ENCODE assay signal across 14 mouse cellular contexts in the genomic region with DNA sequence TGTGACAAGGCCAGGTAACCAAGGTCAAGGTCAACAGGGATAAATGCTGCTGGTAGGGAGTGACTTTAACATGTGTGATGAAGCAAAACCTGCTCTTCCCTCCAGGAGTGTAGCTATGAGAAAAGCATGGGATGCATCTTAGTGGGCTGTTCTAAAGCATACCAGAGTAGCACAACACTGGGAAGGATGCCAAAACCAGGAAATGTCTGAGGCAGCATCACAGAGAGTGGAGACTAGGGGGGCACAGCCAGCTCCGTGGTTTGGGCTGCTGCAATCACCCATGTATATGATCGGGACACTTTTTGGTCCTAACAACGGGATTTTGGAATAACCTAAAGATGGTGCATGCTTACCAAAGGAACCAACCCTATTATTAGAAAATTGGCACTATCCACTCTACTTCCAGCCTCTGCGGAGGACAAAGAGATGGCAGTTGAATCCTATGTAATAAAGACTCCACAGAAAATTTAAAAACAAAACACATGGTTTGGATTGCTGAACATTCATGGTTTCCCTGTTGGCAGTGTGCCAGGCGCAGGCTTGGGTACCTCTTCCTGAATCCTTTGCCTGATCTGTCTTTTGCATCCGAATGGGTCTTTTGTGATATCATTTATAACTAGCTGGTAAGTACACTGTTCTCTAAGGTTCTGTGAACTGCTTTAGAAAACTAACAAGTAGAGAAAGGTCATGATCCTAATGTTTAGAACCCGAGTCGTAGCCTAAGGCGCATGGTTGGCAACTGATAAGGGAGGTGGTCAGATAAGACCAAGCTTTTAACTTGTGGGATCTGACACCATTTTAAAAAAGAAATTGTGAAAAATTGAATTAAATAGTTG. TPM values are rescaled to one million over a fixed set of nuclear protein-coding genes. Genes with fewer than 3 reads are reported as not detected.
A peak's percentile ranks its signal among the peaks of the same experiment; 100 is the strongest.
DNase-seq lines count a peak whose midpoint lies in the region; ATAC-seq lines count a peak whose summit lies in the region.
"Had no signal": no experiment of that assay in that cellular context is flagged by ENCODE, and none has a peak within 500 bp of the region (broad histone marks: within the 10 kb centered on the region; RNA-seq: fewer than 3 reads in every experiment).

No protein-coding gene starts in this region.

- DNase-seq in forebrain, embryonic 11.5 days (ENCODE audit: low spot score), result no peak
- no peak for DNase-seq in testis, postnatal 14 days (ENCODE audit: low spot score)
- DNase-seq: B cell, adult 2 months; cerebellum, adult 9-11 months; thymus, adult 2 months had no signal

- no peaks in the 10 kb centered on the region for H3K9me3 ChIP-seq in forebrain, embryonic 12.5 days
- no peaks in the 10 kb centered on the region for H3K9me3 ChIP-seq in forebrain, embryonic 11.5 days (ENCODE audit: control insufficient read depth, low read length)
- H3K9me3 ChIP-seq in neural tube, embryonic 13.5 days, result no peaks in the 10 kb centered on the region
- H3K9me3 ChIP-seq in neural tube, embryonic 15.5 days (replicated peaks), result no peaks in the 10 kb centered on the region
- no peaks in the 10 kb centered on the region for H3K9me3 ChIP-seq in forebrain, embryonic 16.5 days (ENCODE audit: control insufficient read depth, low read length)
- no peaks in the 10 kb centered on the region for H3K9me3 ChIP-seq in midbrain, embryonic 16.5 days (replicated peaks; ENCODE audit: control insufficient read depth, low read length, poor library complexity, severe bottlenecking)
- H3K9me3 ChIP-seq in kidney, embryonic 14.5 days (ENCODE audit: control insufficient read depth, low read length), result no peaks in the 10 kb centered on the region
- H3K9me3 ChIP-seq: heart, embryonic 10.5 days; limb, embryonic 12.5 days had no signal

- no peaks in the 10 kb centered on the region for H3K36me3 ChIP-seq in forebrain, embryonic 12.5 days (replicated peaks)
- H3K36me3 ChIP-seq in forebrain, embryonic 11.5 days (ENCODE audit: control insufficient read depth, insufficient read depth, low read length), result no peaks in the 10 kb centered on the region
- no peaks in the 10 kb centered on the region for H3K36me3 ChIP-seq in neural tube, embryonic 13.5 days
- no peaks in the 10 kb centered on the region for H3K36me3 ChIP-seq in neural tube, embryonic 15.5 days
- no peaks in the 10 kb centered on the region for H3K36me3 ChIP-seq in forebrain, embryonic 16.5 days (ENCODE audit: control insufficient read depth, insufficient read depth)
- H3K36me3 ChIP-seq in midbrain, embryonic 16.5 days (ENCODE audit: control insufficient read depth, insufficient read depth, low read length), result no peaks in the 10 kb centered on the region
- H3K36me3 ChIP-seq in kidney, embryonic 14.5 days (ENCODE audit: control insufficient read depth, insufficient read depth, low read length), result no peaks in the 10 kb centered on the region
- H3K36me3 ChIP-seq: heart, embryonic 10.5 days; limb, embryonic 12.5 days had no signal

- peak; percentile 70; the same call in 1 of the 2 replicates for ATAC-seq in forebrain, embryonic 12.5 days (ENCODE audit: low FRiP score)
- ATAC-seq in forebrain, embryonic 11.5 days (replicated peaks; ENCODE audit: low FRiP score), result no peak
- peak; percentile 80; the same call in 1 of the 2 replicates for ATAC-seq in neural tube, embryonic 13.5 days (ENCODE audit: low read depth)
- no peak for ATAC-seq in neural tube, embryonic 15.5 days (ENCODE audit: low FRiP score)
- peak; percentile 91 for ATAC-seq in forebrain, embryonic 16.5 days
- 0 out of 2 replicates have a peak, but pooled peaks have one; percentile 38 for ATAC-seq in midbrain, embryonic 16.5 days
- no peak; the same call in 1 of the 2 replicates for ATAC-seq in kidney, embryonic 14.5 days (ENCODE audit: low FRiP score, low TSS enrichment)

- H3K4me2 ChIP-seq in forebrain, embryonic 12.5 days, result no peak overlapping the region
- H3K4me2 ChIP-seq in forebrain, embryonic 11.5 days (ENCODE audit: low read depth, low read length, severe bottlenecking), result no peak overlapping the region
- no peak overlapping the region for H3K4me2 ChIP-seq in neural tube, embryonic 13.5 days
- no peak overlapping the region for H3K4me2 ChIP-seq in neural tube, embryonic 15.5 days
- H3K4me2 ChIP-seq in forebrain, embryonic 16.5 days (ENCODE audit: low read length), result peak overlapping the region; percentile 36
- H3K4me2 ChIP-seq in midbrain, embryonic 16.5 days (ENCODE audit: low read length), result no peak overlapping the region
- no peak overlapping the region for H3K4me2 ChIP-seq in kidney, embryonic 14.5 days (replicated peaks; ENCODE audit: low read depth, low read length)
- H3K4me2 ChIP-seq: limb, embryonic 12.5 days had no signal

- H3K27me3 ChIP-seq in forebrain, embryonic 12.5 days, result no peaks in the 10 kb centered on the region
- H3K27me3 ChIP-seq in forebrain, embryonic 11.5 days (ENCODE audit: control insufficient read depth, insufficient read depth, low read length), result no peaks in the 10 kb centered on the region
- no peaks in the 10 kb centered on the region for H3K27me3 ChIP-seq in neural tube, embryonic 13.5 days
- H3K27me3 ChIP-seq in neural tube, embryonic 15.5 days (replicated peaks), result no peaks in the 10 kb centered on the region
- H3K27me3 ChIP-seq in forebrain, embryonic 16.5 days (replicated peaks; ENCODE audit: control insufficient read depth, insufficient read depth, low read length), result no peaks in the 10 kb centered on the region
- H3K27me3 ChIP-seq in midbrain, embryonic 16.5 days (ENCODE audit: control insufficient read depth, insufficient read depth, low read depth, low read length), result no peaks in the 10 kb centered on the region
- no peaks in the 10 kb centered on the region for H3K27me3 ChIP-seq in kidney, embryonic 14.5 days (ENCODE audit: control insufficient read depth, insufficient read depth, low read length)
- H3K27me3 ChIP-seq: limb, embryonic 12.5 days had no signal

- no peak overlapping the region for H3K9ac ChIP-seq in forebrain, embryonic 12.5 days
- H3K9ac ChIP-seq in forebrain, embryonic 11.5 days (ENCODE audit: low read length), result no peak overlapping the region
- H3K9ac ChIP-seq in neural tube, embryonic 13.5 days, result no peak overlapping the region
- H3K9ac ChIP-seq in neural tube, embryonic 15.5 days (replicated peaks), result no peak overlapping the region
- H3K9ac ChIP-seq in forebrain, embryonic 16.5 days (replicated peaks; ENCODE audit: low read depth, low read length), result 0 out of 2 replicates have a peak overlapping the region, but pooled peaks have one; percentile 5
- H3K9ac ChIP-seq in midbrain, embryonic 16.5 days (ENCODE audit: low read depth, low read length), result no peak overlapping the region
- no peak overlapping the region for H3K9ac ChIP-seq in kidney, embryonic 14.5 days (ENCODE audit: low read depth, low read length)
- H3K9ac ChIP-seq: limb, embryonic 12.5 days had no signal

- WGBS in forebrain, embryonic 12.5 days, result 62% methylated on average over 9 of the region's 9 CpGs
- 87% methylated on average over 9 of the region's 9 CpGs for WGBS in forebrain, embryonic 11.5 days
- WGBS in neural tube, embryonic 13.5 days, result 75% methylated on average over 9 of the region's 9 CpGs
- 70% methylated on average over 9 of the region's 9 CpGs for WGBS in neural tube, embryonic 15.5 days
- 31% methylated on average over 9 of the region's 9 CpGs for WGBS in forebrain, embryonic 16.5 days
- 71% methylated on average over 9 of the region's 9 CpGs for whole genome bisulfite sequencing in midbrain, embryonic 16.5 days
- WGBS in kidney, embryonic 14.5 days, result 80% methylated on average over 9 of the region's 9 CpGs

- no peak overlapping the region for H3K27ac ChIP-seq in forebrain, embryonic 12.5 days
- no peak overlapping the region for H3K27ac ChIP-seq in forebrain, embryonic 11.5 days (ENCODE audit: low read depth, low read length)
- H3K27ac ChIP-seq in neural tube, embryonic 13.5 days (replicated peaks), result no peak overlapping the region
- no peak overlapping the region for H3K27ac ChIP-seq in neural tube, embryonic 15.5 days (replicated peaks)
- H3K27ac ChIP-seq in forebrain, embryonic 16.5 days (ENCODE audit: low read length), result peak overlapping the region; percentile 52; the same call in 1 of the 2 replicates
- H3K27ac ChIP-seq in midbrain, embryonic 16.5 days (ENCODE audit: low read length), result no peak overlapping the region
- H3K27ac ChIP-seq in kidney, embryonic 14.5 days (ENCODE audit: low read depth, low read length), result no peak overlapping the region
- H3K27ac ChIP-seq: layer of hippocampus, adult 2 months; limb, embryonic 12.5 days had no signal

- no peaks in the 10 kb centered on the region; the same call in 1 of the 2 replicates for H3K4me1 ChIP-seq in forebrain, embryonic 12.5 days
- no peaks in the 10 kb centered on the region for H3K4me1 ChIP-seq in forebrain, embryonic 11.5 days (replicated peaks; ENCODE audit: control insufficient read depth, insufficient read depth, low read length)
- H3K4me1 ChIP-seq in neural tube, embryonic 13.5 days (replicated peaks), result 0 out of 2 replicates have a peak, but pooled peaks cover 6% of the 10 kb centered on the region
- H3K4me1 ChIP-seq in neural tube, embryonic 15.5 days, result no peaks in the 10 kb centered on the region
- H3K4me1 ChIP-seq in forebrain, embryonic 16.5 days (replicated peaks; ENCODE audit: control insufficient read depth, insufficient read depth, low read length), result peaks cover 8% of the 10 kb centered on the region
- no peaks in the 10 kb centered on the region for H3K4me1 ChIP-seq in midbrain, embryonic 16.5 days (ENCODE audit: control insufficient read depth, insufficient read depth, low read length)
- H3K4me1 ChIP-seq in kidney, embryonic 14.5 days (ENCODE audit: control insufficient read depth, insufficient read depth, low read length), result no peaks in the 10 kb centered on the region
- H3K4me1 ChIP-seq: heart, embryonic 10.5 days; limb, embryonic 12.5 days had no signal

- H3K4me3 ChIP-seq in forebrain, embryonic 12.5 days (replicated peaks), result no peak overlapping the region
- H3K4me3 ChIP-seq in forebrain, embryonic 11.5 days (ENCODE audit: low read depth, low read length), result no peak overlapping the region
- no peak overlapping the region for H3K4me3 ChIP-seq in neural tube, embryonic 13.5 days
- H3K4me3 ChIP-seq in neural tube, embryonic 15.5 days (replicated peaks), result no peak overlapping the region
- H3K4me3 ChIP-seq in forebrain, embryonic 16.5 days (replicated peaks; ENCODE audit: low read length), result no peak overlapping the region
- no peak overlapping the region for H3K4me3 ChIP-seq in midbrain, embryonic 16.5 days (ENCODE audit: low read depth, low read length)
- H3K4me3 ChIP-seq in kidney, embryonic 14.5 days (ENCODE audit: low read length), result no peak overlapping the region
- H3K4me3 ChIP-seq: heart, embryonic 10.5 days; layer of hippocampus, adult 2 months; limb, embryonic 12.5 days had no signal

RNA-seq across cellular contexts. Expression of a gene that starts 5.4 kb away (rescaled TPM):
- 14.7 and 14.9 TPM in 2 replicates for polyA plus RNA-seq in forebrain, embryonic 12.5 days (2016; fragmentation: Nextera tagmentation; extraction: Ambion mirVana)
- 15.7 and 16.3 TPM in 2 replicates for polyA plus RNA-seq in forebrain, embryonic 11.5 days (2014; fragmentation: Nextera tagmentation; extraction: Ambion mirVana)
- polyA plus RNA-seq in neural tube, embryonic 13.5 days (2015; fragmentation: Nextera tagmentation; extraction: Ambion mirVana), result 16.1 and 18.6 TPM in 2 replicates
- polyA plus RNA-seq in neural tube, embryonic 15.5 days (2015; fragmentation: Nextera tagmentation; extraction: Ambion mirVana), result 14.5 and 16.9 TPM in 2 replicates
- 14.8 and 16.2 TPM in 2 replicates for polyA plus RNA-seq in forebrain, embryonic 16.5 days (2015; fragmentation: Nextera tagmentation; extraction: Ambion mirVana)
- polyA plus RNA-seq in midbrain, embryonic 16.5 days (2015; fragmentation: Nextera tagmentation; extraction: Ambion mirVana), result 12.9 and 15.0 TPM in 2 replicates
- polyA plus RNA-seq in kidney, embryonic 14.5 days (2014; fragmentation: Nextera tagmentation; extraction: Ambion mirVana), result 19.6 and 26.1 TPM in 2 replicates

RNA-seq across cellular contexts. Expression of a gene that starts 21.8 kb away (rescaled TPM):
- polyA plus RNA-seq in forebrain, embryonic 12.5 days (2016; fragmentation: Nextera tagmentation; extraction: Ambion mirVana), result 475 and 476 TPM in 2 replicates
- 418 and 471 TPM in 2 replicates for polyA plus RNA-seq in forebrain, embryonic 11.5 days (2014; fragmentation: Nextera tagmentation; extraction: Ambion mirVana)
- 354 and 411 TPM in 2 replicates for polyA plus RNA-seq in neural tube, embryonic 13.5 days (2015; fragmentation: Nextera tagmentation; extraction: Ambion mirVana)
- polyA plus RNA-seq in neural tube, embryonic 15.5 days (2015; fragmentation: Nextera tagmentation; extraction: Ambion mirVana), result 343 and 364 TPM in 2 replicates
- 335 and 339 TPM in 2 replicates for polyA plus RNA-seq in forebrain, embryonic 16.5 days (2015; fragmentation: Nextera tagmentation; extraction: Ambion mirVana)
- 257 and 300 TPM in 2 replicates for polyA plus RNA-seq in midbrain, embryonic 16.5 days (2015; fragmentation: Nextera tagmentation; extraction: Ambion mirVana)
- polyA plus RNA-seq in kidney, embryonic 14.5 days (2014; fragmentation: Nextera tagmentation; extraction: Ambion mirVana), result 702 and 990 TPM in 2 replicates

RNA-seq across cellular contexts. Expression of a gene that starts 29.9 kb away (rescaled TPM):
- 0.45 and 1.1 TPM in 2 replicates for polyA plus RNA-seq in forebrain, embryonic 12.5 days (2016; fragmentation: Nextera tagmentation; extraction: Ambion mirVana)
- polyA plus RNA-seq in forebrain, embryonic 11.5 days (2014; fragmentation: Nextera tagmentation; extraction: Ambion mirVana), result 0.97 and 1.6 TPM in 2 replicates
- 1.1 and 2.0 TPM in 2 replicates for polyA plus RNA-seq in neural tube, embryonic 13.5 days (2015; fragmentation: Nextera tagmentation; extraction: Ambion mirVana)
- polyA plus RNA-seq in neural tube, embryonic 15.5 days (2015; fragmentation: Nextera tagmentation; extraction: Ambion mirVana), result 0.32 and 0.91 TPM in 2 replicates
- 0.35 and 0.40 TPM in 2 replicates for polyA plus RNA-seq in forebrain, embryonic 16.5 days (2015; fragmentation: Nextera tagmentation; extraction: Ambion mirVana)
- 0.50 and 0.65 TPM in 2 replicates for polyA plus RNA-seq in midbrain, embryonic 16.5 days (2015; fragmentation: Nextera tagmentation; extraction: Ambion mirVana)
- 1.3 and 1.7 TPM in 2 replicates for polyA plus RNA-seq in kidney, embryonic 14.5 days (2014; fragmentation: Nextera tagmentation; extraction: Ambion mirVana)

RNA-seq across cellular contexts. Expression of a gene that starts 47.1 kb away (rescaled TPM):
- 42.4 and 46.2 TPM in 2 replicates for polyA plus RNA-seq in forebrain, embryonic 12.5 days (2016; fragmentation: Nextera tagmentation; extraction: Ambion mirVana)
- 34.0 and 37.9 TPM in 2 replicates for polyA plus RNA-seq in forebrain, embryonic 11.5 days (2014; fragmentation: Nextera tagmentation; extraction: Ambion mirVana)
- polyA plus RNA-seq in neural tube, embryonic 13.5 days (2015; fragmentation: Nextera tagmentation; extraction: Ambion mirVana), result 55.0 and 58.3 TPM in 2 replicates
- polyA plus RNA-seq in neural tube, embryonic 15.5 days (2015; fragmentation: Nextera tagmentation; extraction: Ambion mirVana), result 53.0 and 54.0 TPM in 2 replicates
- 64.6 and 70.7 TPM in 2 replicates for polyA plus RNA-seq in forebrain, embryonic 16.5 days (2015; fragmentation: Nextera tagmentation; extraction: Ambion mirVana)
- 58.0 and 63.2 TPM in 2 replicates for polyA plus RNA-seq in midbrain, embryonic 16.5 days (2015; fragmentation: Nextera tagmentation; extraction: Ambion mirVana)
- polyA plus RNA-seq in kidney, embryonic 14.5 days (2014; fragmentation: Nextera tagmentation; extraction: Ambion mirVana), result 49.8 and 50.3 TPM in 2 replicates

Comparison
In these comparisons a context has a peak if more than half of its experiments do, and no peak if none do; other contexts are left out.
1. ATAC-seq: peak in forebrain, embryonic 12.5 days (single experiment), neural tube, embryonic 13.5 days (single experiment), forebrain, embryonic 16.5 days (single experiment) and midbrain, embryonic 16.5 days (single experiment); none in forebrain, embryonic 11.5 days (single experiment), neural tube, embryonic 15.5 days (single experiment) and kidney, embryonic 14.5 days (single experiment).